Mouse (Mus musculus) olfactory bulb, adult 2 months (tissue): ENCODE data around the gene Mcrs1.

Source experiments
- CTCF ChIP-seq: fragments of 200-500 bp; IDR thresholded peaks from 2 replicates; pipeline ENCODE4 v1.5.1; 2012; ENCODE audit warnings: low read depth, mild to moderate bottlenecking, low read length, moderate library complexity; ENCODE audit not compliant: insufficient read depth
- POLR2A ChIP-seq: fragments of 200-500 bp; IDR thresholded peaks from 2 replicates; pipeline ENCODE4 v1.6.1; 2012; ENCODE audit warnings: mild to moderate bottlenecking, low read depth, low read length, moderate library complexity; ENCODE audit not compliant: insufficient read depth

GRCm38 (mm10) chr15:99295484-99295981, 43.8 kb upstream of the Mcrs1 start, which contains the start of gene Fam186b:
- TF ChIP-seq POLR2A: no peak
- no peak for TF ChIP-seq CTCF
